Mouse (Mus musculus): ENCODE measurements around the gene Cpne5. TPM values are rescaled to one million over a fixed set of nuclear protein-coding genes. Genes with fewer than 3 reads are reported as not detected.
"Not testable (repeated sequence)": the region's sequence is repeated elsewhere in the genome, so short reads cannot be mapped to it uniquely, and the experiment has no call there.

Gene Cpne5
- polyA plus RNA-seq, 1 experiment from 2014 or later: 5.5 TPM

DNA sequence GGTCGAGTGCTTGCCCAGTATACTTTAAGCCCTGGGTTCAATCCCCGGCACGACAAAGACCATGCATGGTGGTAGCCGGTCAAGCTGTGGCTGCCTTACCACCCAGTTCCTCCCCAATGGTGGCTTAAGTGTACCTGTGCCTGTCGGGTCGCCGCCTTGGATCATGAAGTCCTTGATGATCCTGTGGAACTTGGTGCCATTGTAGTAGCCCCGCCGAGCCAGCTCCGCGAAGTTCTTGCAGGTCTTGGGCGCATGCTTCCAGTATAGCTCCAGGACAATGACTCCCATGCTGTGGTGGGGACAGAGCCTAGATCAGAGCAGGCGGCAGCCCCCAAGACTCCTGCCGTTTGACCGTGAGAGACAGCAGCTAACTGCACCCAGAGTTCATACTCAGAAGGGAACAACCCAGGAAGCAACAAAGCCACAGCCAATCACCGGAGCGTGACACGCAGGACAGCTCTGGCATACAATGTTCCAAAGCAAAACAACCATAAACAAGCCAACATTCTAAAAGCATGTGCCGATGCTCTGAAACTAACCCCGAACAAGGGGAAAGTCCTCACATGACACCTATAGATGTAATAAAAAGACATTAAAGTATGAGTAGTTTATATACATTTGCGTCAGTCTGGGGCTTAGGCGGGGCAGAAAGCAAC, 23.8 kb upstream of the Cpne5 start:
- DNase-seq (ENCODE audit: low spot score) (no peak), ATAC-seq (replicated peaks; ENCODE audit: low FRiP score) (no peak)
- 93% methylated on average over 22 of the region's 22 CpGs for WGBS
- Histone ChIP-seq H3K4me2 (ENCODE audit: low read depth, low read length, severe bottlenecking) (no peak overlapping the region), H3K9me3 (ENCODE audit: control insufficient read depth, low read length) (no peaks in the 10 kb centered on the region), H3K4me3 (ENCODE audit: low read depth, low read length) (no peak overlapping the region), H3K36me3 (ENCODE audit: control insufficient read depth, insufficient read depth, low read length) (no peaks in the 10 kb centered on the region; the same call in 1 of the 2 replicates), H3K4me1 (replicated peaks; ENCODE audit: control insufficient read depth, insufficient read depth, low read length) (peaks cover 12% of the 10 kb centered on the region; the same call in 1 of the 2 replicates), H3K27ac (ENCODE audit: low read depth, low read length) (no peak overlapping the region), H3K9ac (ENCODE audit: low read length) (no peak overlapping the region; the same call in 1 of the 2 replicates), H3K27me3 (ENCODE audit: control insufficient read depth, insufficient read depth, low read length) (no peaks in the 10 kb centered on the region)

DNA sequence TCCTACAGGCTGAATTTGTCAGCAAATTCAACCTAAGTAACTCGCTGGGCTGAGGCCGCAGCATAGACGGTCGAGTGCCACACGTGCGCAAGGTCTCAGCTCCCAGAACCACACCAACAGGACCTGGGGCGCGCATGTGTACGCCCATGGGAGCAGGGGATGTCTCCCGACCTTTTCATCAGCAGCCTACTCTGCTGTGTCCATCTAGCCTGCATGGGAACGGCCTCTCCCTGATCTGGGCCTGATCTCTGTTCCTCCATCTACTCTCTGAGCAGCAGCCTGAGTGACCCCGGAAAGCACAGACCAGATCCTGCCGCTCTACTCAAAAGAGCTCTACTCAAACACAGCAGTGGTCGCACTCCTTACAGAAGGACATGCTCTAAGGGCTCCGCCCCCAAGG, 22.5 kb upstream of the Cpne5 start:
- H3K27me3 ChIP-seq (ENCODE audit: control insufficient read depth, insufficient read depth, low read length): no peaks in the 10 kb centered on the region
- no peak overlapping the region for H3K4me3 ChIP-seq (ENCODE audit: low read depth, low read length)
- H3K27ac ChIP-seq (ENCODE audit: low read depth, low read length): no peak overlapping the region
- ATAC-seq (replicated peaks; ENCODE audit: low FRiP score): no peak
- no peak overlapping the region for H3K4me2 ChIP-seq (ENCODE audit: low read depth, low read length, severe bottlenecking)
- no peaks in the 10 kb centered on the region; the same call in 1 of the 2 replicates for H3K36me3 ChIP-seq (ENCODE audit: control insufficient read depth, insufficient read depth, low read length)
- no peak overlapping the region for H3K9ac ChIP-seq (ENCODE audit: low read length)
- DNase-seq (ENCODE audit: low spot score): no peak
- 88% methylated on average over 15 of the region's 15 CpGs for WGBS
- H3K9me3 ChIP-seq (ENCODE audit: control insufficient read depth, low read length): no peaks in the 10 kb centered on the region
- peaks cover 12% of the 10 kb centered on the region; the same call in 1 of the 2 replicates for H3K4me1 ChIP-seq (replicated peaks; ENCODE audit: control insufficient read depth, insufficient read depth, low read length)

DNA sequence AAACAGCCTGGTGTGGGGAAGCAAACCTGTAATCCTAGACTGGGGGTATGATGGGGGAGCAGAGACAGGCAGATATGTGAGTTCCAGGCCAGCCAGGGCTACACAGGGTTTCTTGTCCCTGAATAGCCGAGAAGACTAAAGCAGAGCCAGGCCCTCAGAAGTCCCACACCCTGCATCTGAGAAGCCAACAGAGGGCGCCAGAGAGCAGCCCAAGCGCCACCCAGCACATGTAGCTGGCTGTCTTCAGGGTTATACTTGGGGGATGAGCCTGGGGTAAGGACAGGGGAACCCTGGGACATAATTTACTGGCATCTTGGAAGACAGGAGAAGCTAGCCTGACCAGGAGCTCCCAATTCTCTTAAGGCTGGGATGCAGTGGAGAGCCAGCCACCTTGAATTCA, 21.5 kb upstream of the Cpne5 start:
- Histone ChIP-seq H3K27me3 (ENCODE audit: control insufficient read depth, insufficient read depth, low read length) (no peaks in the 10 kb centered on the region), H3K4me1 (replicated peaks; ENCODE audit: control insufficient read depth, insufficient read depth, low read length) (peaks cover 11% of the 10 kb centered on the region; the same call in 1 of the 2 replicates), H3K4me2 (ENCODE audit: low read depth, low read length, severe bottlenecking) (no peak overlapping the region), H3K27ac (ENCODE audit: low read depth, low read length) (no peak overlapping the region), H3K9ac (ENCODE audit: low read length) (peak overlapping the region; percentile 8; the same call in 1 of the 2 replicates), H3K9me3 (ENCODE audit: control insufficient read depth, low read length) (no peaks in the 10 kb centered on the region), H3K36me3 (ENCODE audit: control insufficient read depth, insufficient read depth, low read length) (no peaks in the 10 kb centered on the region; the same call in 1 of the 2 replicates), H3K4me3 (ENCODE audit: low read depth, low read length) (no peak overlapping the region)
- ATAC-seq (replicated peaks; ENCODE audit: low FRiP score) (no peak), DNase-seq (ENCODE audit: low spot score) (peak; percentile 89)
- WGBS: 6% methylated on average over 3 of the region's 3 CpGs

DNA sequence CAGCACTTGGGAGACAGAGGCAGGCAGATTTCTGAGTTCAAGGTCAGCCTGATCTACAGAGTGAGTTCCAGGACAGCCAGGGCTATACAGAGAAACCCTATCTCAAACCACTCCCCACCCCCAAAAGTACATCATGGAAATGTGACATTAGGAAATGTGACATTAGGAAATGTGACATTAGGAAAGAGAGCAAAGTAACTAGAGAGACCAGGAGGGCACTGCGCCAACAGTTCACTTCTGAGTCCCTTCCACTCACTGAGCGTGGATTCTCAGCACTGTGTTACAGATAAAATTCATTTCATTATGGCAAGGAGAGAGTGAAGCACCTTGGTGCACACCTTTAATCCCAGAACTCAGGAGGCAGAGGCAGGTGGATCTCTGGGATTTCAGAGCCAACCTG, 21.0 kb upstream of the Cpne5 start:
- 100% methylated on average over 2 of the region's 2 CpGs for WGBS
- H3K4me1 ChIP-seq (replicated peaks; ENCODE audit: control insufficient read depth, insufficient read depth, low read length): peaks cover 9% of the 10 kb centered on the region; the same call in 1 of the 2 replicates

DNA sequence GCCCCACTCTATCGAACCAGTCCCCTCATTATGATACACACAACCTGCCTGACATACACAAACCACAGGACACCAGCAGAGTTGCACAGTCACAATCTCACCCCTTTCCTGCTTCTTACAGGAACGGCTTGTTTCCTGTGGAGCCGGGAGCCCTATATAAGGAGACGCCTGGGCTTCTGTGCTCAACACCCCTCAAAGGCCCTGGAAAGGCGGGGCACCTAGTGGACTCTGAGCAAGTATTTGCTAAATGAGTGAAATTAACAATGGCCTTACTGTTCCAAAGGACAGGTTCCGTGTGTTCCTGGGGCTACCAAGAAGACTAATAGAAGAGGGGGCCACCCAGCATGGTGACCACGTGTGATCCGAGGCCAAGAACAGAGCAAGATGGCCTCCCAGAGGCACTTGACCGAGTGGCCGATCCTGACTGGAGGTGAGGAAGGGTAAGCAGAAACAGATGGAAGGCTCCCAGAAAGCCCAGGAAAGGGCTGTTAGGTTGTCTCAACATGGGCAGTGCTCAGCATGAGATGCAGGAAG, 20.1 kb upstream of the Cpne5 start:
- WGBS: 83% methylated on average over 10 of the region's 10 CpGs

More for the DNA sequence above, 21.0 kb upstream of the Cpne5 start:
- Histone ChIP-seq H3K4me2 (ENCODE audit: low read depth, low read length, severe bottlenecking) (no peak overlapping the region), H3K9me3 (ENCODE audit: control insufficient read depth, low read length) (no peaks in the 10 kb centered on the region), H3K9ac (ENCODE audit: low read length) (peak overlapping the region; percentile 8; the same call in 1 of the 2 replicates), H3K36me3 (ENCODE audit: control insufficient read depth, insufficient read depth, low read length) (no peaks in the 10 kb centered on the region; the same call in 1 of the 2 replicates), H3K4me3 (ENCODE audit: low read depth, low read length) (no peak overlapping the region), H3K27me3 (ENCODE audit: control insufficient read depth, insufficient read depth, low read length) (no peaks in the 10 kb centered on the region), H3K27ac (ENCODE audit: low read depth, low read length) (no peak overlapping the region)
- no peak for DNase-seq (ENCODE audit: low spot score)
- no peak for ATAC-seq (replicated peaks; ENCODE audit: low FRiP score)

DNA sequence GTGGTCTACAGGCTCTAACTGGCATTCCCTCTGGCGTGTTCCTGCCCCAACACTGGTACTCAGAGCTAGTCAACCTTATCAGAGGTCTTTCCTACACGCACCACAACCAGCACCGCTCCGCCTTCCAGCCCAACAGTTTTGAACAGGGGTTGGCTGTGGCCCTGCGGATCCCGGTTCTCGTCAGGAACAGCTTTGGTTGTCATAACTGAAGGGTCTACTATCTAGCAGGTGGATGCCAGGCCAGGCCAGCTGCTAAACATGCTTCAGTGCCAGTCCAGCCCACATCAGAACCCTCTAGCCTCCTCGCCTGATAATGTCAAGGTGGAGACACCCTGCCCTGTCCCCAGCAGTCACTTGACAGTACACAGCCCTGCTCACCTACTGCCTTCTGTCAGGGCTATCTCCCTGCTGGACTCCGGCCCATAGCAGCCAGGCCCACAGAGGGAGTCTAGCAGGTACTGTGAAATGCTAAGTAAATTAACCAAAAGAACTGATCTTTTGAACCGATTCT, 19.1 kb upstream of the Cpne5 start:
- no peak overlapping the region for H3K9ac ChIP-seq (ENCODE audit: low read length)
- DNase-seq (ENCODE audit: low spot score): no peak
- no peak overlapping the region for H3K27ac ChIP-seq (ENCODE audit: low read depth, low read length)
- no peaks in the 10 kb centered on the region; the same call in 1 of the 2 replicates for H3K36me3 ChIP-seq (ENCODE audit: control insufficient read depth, insufficient read depth, low read length)
- H3K9me3 ChIP-seq (ENCODE audit: control insufficient read depth, low read length): no peaks in the 10 kb centered on the region
- no peak overlapping the region for H3K4me2 ChIP-seq (ENCODE audit: low read depth, low read length, severe bottlenecking)
- no peak for ATAC-seq (replicated peaks; ENCODE audit: low FRiP score)
- peaks cover 3% of the 10 kb centered on the region; the same call in 1 of the 2 replicates for H3K4me1 ChIP-seq (replicated peaks; ENCODE audit: control insufficient read depth, insufficient read depth, low read length)
- 94% methylated on average over 10 of the region's 10 CpGs for WGBS
- no peak overlapping the region for H3K4me3 ChIP-seq (ENCODE audit: low read depth, low read length)
- no peaks in the 10 kb centered on the region for H3K27me3 ChIP-seq (ENCODE audit: control insufficient read depth, insufficient read depth, low read length)

More for the DNA sequence above, 20.1 kb upstream of the Cpne5 start:
- Histone ChIP-seq H3K9ac (ENCODE audit: low read length) (no peak overlapping the region), H3K27me3 (ENCODE audit: control insufficient read depth, insufficient read depth, low read length) (no peaks in the 10 kb centered on the region), H3K4me2 (ENCODE audit: low read depth, low read length, severe bottlenecking) (no peak overlapping the region), H3K9me3 (ENCODE audit: control insufficient read depth, low read length) (no peaks in the 10 kb centered on the region), H3K4me3 (ENCODE audit: low read depth, low read length) (no peak overlapping the region), H3K4me1 (replicated peaks; ENCODE audit: control insufficient read depth, insufficient read depth, low read length) (peaks cover 8% of the 10 kb centered on the region; the same call in 1 of the 2 replicates), H3K27ac (ENCODE audit: low read depth, low read length) (no peak overlapping the region), H3K36me3 (ENCODE audit: control insufficient read depth, insufficient read depth, low read length) (no peaks in the 10 kb centered on the region; the same call in 1 of the 2 replicates)
- ATAC-seq (replicated peaks; ENCODE audit: low FRiP score) (no peak), DNase-seq (ENCODE audit: low spot score) (no peak)

DNA sequence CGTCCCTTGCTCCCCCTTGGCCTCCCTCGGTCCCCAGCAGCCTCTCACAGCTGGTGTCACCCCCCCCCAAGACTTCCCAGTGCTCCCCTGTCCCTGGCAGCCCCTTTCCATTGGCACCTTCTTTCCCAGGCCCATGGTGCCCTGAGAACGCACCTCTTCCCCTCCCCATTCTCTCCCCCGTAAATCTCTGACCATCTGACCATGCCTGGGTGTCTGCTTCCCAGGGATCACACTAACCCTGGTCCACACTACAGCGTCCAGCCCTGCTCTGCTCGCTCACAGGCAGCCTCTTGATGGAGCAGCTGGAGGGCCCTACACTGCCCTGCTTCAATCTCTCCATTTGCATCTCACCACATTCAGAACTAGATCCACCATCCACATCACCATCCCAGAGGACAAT, 18.5 kb upstream of the Cpne5 start:
- WGBS: 85% methylated on average over 6 of the region's 6 CpGs
- ATAC-seq (replicated peaks; ENCODE audit: low FRiP score): no peak
- H3K4me2 ChIP-seq (ENCODE audit: low read depth, low read length, severe bottlenecking): no peak overlapping the region
- no peak overlapping the region for H3K4me3 ChIP-seq (ENCODE audit: low read depth, low read length)
- H3K9me3 ChIP-seq (ENCODE audit: control insufficient read depth, low read length): no peaks in the 10 kb centered on the region
- H3K36me3 ChIP-seq (ENCODE audit: control insufficient read depth, insufficient read depth, low read length): no peaks in the 10 kb centered on the region; the same call in 1 of the 2 replicates
- no peak for DNase-seq (ENCODE audit: low spot score)
- H3K9ac ChIP-seq (ENCODE audit: low read length): no peak overlapping the region
- H3K27ac ChIP-seq (ENCODE audit: low read depth, low read length): no peak overlapping the region
- 0 out of 2 replicates have a peak, but pooled peaks cover 2% of the 10 kb centered on the region for H3K4me1 ChIP-seq (replicated peaks; ENCODE audit: control insufficient read depth, insufficient read depth, low read length)
- no peaks in the 10 kb centered on the region for H3K27me3 ChIP-seq (ENCODE audit: control insufficient read depth, insufficient read depth, low read length)

DNA sequence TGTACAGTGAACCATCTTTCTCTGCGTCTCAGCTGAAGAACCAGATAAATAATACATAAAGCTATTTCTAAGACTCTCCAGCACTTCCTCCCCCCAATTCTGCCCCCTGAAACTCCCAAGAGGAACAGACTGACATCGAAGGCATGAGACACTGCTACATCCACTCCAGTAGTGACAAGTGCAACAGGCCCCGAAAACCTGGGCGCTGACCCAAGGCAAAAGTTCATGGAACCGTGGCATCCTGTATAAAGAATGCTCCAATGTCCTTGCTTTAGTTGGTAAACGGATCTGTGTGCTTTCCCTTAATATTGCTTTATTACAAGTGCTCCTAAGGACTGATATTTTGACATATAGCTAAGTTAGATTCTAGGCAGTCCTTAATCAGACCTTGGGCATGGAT, 16.8 kb upstream of the Cpne5 start:
- not testable (repeated sequence) for ATAC-seq (replicated peaks; ENCODE audit: low FRiP score); H3K27me3 ChIP-seq (ENCODE audit: control insufficient read depth, insufficient read depth, low read length); H3K36me3 ChIP-seq (ENCODE audit: control insufficient read depth, insufficient read depth, low read length); H3K4me2 ChIP-seq (ENCODE audit: low read depth, low read length, severe bottlenecking); H3K4me3 ChIP-seq (ENCODE audit: low read depth, low read length); DNase-seq (ENCODE audit: low spot score); H3K9ac ChIP-seq (ENCODE audit: low read length); H3K4me1 ChIP-seq (replicated peaks; ENCODE audit: control insufficient read depth, insufficient read depth, low read length); H3K9me3 ChIP-seq (ENCODE audit: control insufficient read depth, low read length); H3K27ac ChIP-seq (ENCODE audit: low read depth, low read length)
- 95% methylated on average over 6 of the region's 6 CpGs for WGBS
